Mouse (Mus musculus): Measurements from ENCODE around the gene Rras.
A peak's percentile ranks its signal among the peaks of the same experiment; 100 is the strongest.

Gene Rras

DNA sequence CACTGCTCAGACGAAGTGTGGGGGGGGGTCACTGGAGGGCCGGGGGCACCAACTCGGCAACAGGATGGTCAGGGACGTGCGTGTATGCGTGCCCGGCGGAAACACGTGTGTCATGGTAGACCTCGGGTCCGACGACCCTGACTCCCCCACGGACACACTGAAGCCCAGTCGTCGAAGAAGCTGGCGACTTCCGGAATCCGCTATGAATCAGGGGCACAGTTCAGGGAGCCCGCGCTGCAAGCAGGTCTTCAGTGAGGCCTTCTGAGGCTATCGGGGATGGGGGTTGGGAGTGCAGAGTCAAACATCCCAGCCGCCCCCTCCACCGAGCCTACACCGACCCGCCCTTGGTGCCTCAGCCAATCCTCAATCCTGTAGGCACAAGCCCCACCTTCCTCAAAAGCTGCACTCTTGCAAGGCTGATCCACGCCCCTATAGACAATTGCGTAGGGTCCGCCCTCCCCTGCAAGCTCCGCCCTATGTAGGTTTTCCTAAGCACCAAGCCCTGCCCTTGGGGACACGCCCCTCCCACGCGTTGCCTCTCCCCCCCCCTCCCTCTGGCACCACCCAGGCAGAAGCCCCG lies 36.3 kb downstream of the Rras start:
- peak; percentile 99 for DNase-seq

- no peak for DNase-seq
Measured at GRCm38 (mm10) chr7:45056329-45056971, 38.7 kb downstream of the Rras start.

DNA sequence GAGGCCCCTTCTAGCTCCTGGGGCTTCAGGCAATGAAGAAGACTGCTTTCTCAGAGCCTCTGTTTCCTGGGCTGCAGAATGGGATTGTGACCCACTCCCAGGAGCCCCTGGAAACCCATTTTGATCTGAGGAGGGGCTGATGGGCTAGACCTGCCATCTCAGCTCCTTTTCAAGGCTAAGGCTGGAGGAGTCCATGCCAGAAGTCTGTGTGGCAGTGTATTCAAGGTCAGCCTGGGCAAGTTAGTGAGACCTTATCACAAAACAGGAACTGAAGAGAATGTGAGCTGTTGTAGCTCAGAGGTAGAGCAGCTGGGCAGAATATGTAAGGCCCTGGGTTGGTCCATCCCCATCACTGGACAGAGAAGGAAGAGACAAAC lies 39.2 kb downstream of the Rras start:
- DNase-seq = no peak

DNA sequence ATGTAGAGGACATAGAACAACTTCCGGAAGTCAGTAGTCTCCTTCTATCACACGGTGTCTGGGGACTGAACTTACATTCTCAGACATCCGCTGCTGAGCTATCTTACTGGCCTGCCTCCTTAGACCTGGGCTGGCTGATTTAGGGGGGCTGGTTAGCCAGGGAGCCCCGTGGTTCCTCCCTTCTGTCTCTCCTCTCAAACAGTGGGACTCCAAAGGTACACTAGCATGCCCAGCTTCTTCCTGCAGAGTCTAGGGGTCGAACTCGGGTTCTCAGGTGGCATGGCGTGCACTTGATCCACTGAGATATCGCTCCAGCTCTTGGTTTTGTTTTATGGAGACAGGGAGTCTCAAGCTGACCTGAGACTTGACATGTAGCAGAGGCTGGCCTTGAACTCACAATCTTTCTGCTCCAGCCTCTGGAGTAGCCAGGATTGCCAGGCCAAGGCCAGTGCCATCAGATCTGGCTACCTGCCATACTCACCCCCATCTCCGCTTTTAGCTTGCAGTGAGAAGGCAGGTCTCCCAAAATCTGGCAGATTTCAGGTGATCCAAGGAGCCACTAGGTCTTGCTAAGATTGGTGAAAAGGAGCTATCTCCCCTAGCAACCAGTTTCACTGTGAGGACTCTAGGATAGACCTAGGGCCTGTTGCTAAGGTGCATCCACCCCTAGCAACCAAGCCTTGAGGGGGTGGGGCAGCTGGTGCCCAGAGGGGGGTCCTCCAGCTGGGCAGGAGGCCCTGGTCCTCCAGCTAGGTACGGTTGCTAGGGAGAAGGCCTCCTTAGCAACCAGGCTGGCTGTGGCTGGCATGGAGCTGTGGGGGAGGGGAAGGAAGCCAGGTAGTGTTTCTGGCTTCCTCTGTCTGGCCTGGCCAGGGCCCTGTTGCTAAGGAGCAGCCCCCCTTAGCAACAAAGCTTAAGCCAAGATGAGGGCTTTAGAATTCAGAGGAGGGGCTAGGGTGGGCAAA lies 41.1 kb downstream of the Rras start:
- DNase-seq = no peak

DNA sequence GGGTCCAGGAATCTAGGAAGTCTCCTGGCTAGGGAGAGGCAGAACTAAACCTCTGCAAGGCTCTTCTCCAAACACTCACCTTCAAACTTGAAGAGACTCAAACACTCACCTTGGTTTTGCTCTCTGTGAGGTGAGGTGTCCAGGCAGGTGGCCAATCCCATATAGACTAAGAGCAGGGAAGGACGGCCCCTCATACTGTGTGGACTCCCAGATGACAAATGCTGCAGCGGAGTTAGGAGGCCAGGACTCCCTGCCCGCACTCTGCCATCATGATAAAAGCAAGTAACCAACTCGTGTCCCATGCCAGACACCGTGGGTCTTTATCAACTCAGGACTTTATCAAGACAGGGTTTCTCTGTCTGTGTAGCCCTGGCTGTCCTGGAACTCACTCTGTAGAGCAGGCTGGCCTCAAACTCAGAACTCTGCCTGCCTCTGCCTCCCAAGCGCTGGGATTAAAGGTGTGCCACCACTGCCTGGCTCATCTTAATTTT lies 42.9 kb downstream of the Rras start:
- no peak for DNase-seq

- DNase-seq = no peak
Measured at GRCm38 (mm10) chr7:45061532-45062075, 43.8 kb downstream of the Rras start.

- peak; percentile 95 for DNase-seq
Measured at GRCm38 (mm10) chr7:45062239-45062835, 44.6 kb downstream of the Rras start, which contains the start of the genes Nosip and Prrg2. Nosip (plus strand) TSS chr7:45062429. Prrg2 (minus strand) TSS chr7:45062677.

GRCm38 (mm10) chr7:45067190-45067999 lies 49.6 kb downstream of the Rras start:
- no peak for DNase-seq

DNA sequence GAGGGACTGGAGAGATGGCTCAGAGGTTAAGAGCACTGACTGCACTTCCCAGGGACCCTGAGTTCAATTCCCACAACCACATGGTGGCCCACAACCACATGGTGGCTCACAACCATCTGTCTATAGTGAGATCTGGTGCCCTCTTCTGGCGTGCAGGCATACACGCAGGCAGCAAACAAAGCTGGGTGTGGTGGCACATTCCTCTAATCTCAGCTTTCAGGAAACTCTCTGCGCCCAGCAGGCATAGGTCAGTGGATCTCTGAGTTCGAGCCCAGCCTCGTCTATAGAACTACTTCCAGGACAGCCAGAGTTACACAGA lies 50.2 kb downstream of the Rras start:
- DNase-seq = no peak

DNA sequence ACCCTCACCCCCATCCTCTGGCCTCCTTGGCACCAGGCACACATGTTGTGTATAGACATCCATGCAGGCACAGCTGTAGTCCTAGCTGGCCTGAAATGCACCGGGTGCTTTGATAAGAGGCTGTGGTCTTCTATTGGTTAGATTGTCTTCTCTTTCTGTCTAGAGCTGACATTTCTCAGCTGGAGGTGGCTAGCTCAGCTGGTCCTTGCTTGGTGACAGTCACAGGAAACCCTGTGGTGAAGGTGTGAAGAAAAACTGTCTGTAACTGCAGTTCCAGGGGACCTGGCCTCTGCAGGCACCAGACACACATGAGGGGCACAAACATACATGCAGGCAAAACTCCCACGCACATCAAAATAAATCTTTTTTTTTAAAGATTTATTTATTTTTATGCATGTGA lies 51.9 kb downstream of the Rras start:
- no peak for DNase-seq
